22 mouse cellular contexts compared by ENCODE assay signal in genomic region chr1:129558054-129558453, GRCm38 (mm10).
"Had no signal": no experiment of that assay in that cellular context is flagged by ENCODE, and none has a peak within 500 bp of the region (broad histone marks: within the 10 kb centered on the region; RNA-seq: fewer than 3 reads in every experiment).

No protein-coding gene starts in this region.

- H3K27me3 ChIP-seq: limb, embryonic 15.5 days; neural tube, embryonic 13.5 days; stomach, embryonic 15.5 days had no signal

- H3K36me3 ChIP-seq: limb, embryonic 15.5 days; neural tube, embryonic 13.5 days; stomach, embryonic 15.5 days had no signal

- H3K4me3 ChIP-seq: layer of hippocampus, adult 2 months; limb, embryonic 15.5 days; myocyte; neural tube, embryonic 13.5 days; stomach, embryonic 15.5 days had no signal

- H3K9ac ChIP-seq: limb, embryonic 15.5 days; liver, embryonic 14.5 days; liver, postnatal 0 days; lung, embryonic 14.5 days; neural tube, embryonic 13.5 days; stomach, embryonic 15.5 days had no signal

- H3K27ac ChIP-seq: kidney, postnatal 0 days; layer of hippocampus, adult 2 months; limb, embryonic 15.5 days; liver, embryonic 14.5 days; macrophage; neural tube, embryonic 13.5 days; stomach, embryonic 15.5 days had no signal

- ATAC-seq: hindbrain, embryonic 16.5 days; inflammation-experienced regulatory T-cells, adult 6 months; intestine, embryonic 16.5 days; liver, postnatal 0 days; lung, postnatal 0 days had no signal

- H3K9me3 ChIP-seq: limb, embryonic 15.5 days; neural tube, embryonic 13.5 days; stomach, embryonic 15.5 days had no signal

- H3K4me2 ChIP-seq: limb, embryonic 15.5 days; liver, embryonic 11.5 days; lung, embryonic 14.5 days; neural tube, embryonic 13.5 days; stomach, embryonic 15.5 days had no signal

- DNase-seq: kidney, adult 2 months; kidney, postnatal 4 days; layer of hippocampus, adult 9-11 months; liver, postnatal 0 days; lung, embryonic 14.5 days; retina, postnatal 1 day; right cerebral cortex, postnatal 25 days; spleen, adult 18-20 months; thymus, postnatal 25 days had no signal

- H3K4me1 ChIP-seq: limb, embryonic 15.5 days; neural tube, embryonic 13.5 days; stomach, embryonic 15.5 days had no signal
